Mouse (Mus musculus): Measurements from ENCODE around the gene Ppp1r9a. TPM values are rescaled to one million over a fixed set of nuclear protein-coding genes. Genes with fewer than 3 reads are reported as not detected.

The Ppp1r9a gene
- total and polyA plus RNA-seq, 3 experiments, result 1.0 TPM; not detected in 2

- H3K4me3 ChIP-seq (replicated peaks in 1 of 3; ENCODE audit: low read depth in 2 of 3, low read length in 2 of 3, poor library complexity in 1 of 3), result no peak overlapping the region
- no peak overlapping the region for H3K4me2 ChIP-seq (ENCODE audit: insufficient read depth, low read depth, poor library complexity, severe bottlenecking)
- no peaks in the 10 kb centered on the region for H3K9me3 ChIP-seq (replicated peaks; ENCODE audit: low read length)
- no peaks in the 10 kb centered on the region for H3K79me2 ChIP-seq (replicated peaks; ENCODE audit: control insufficient read depth, extremely low read depth, insufficient read depth, poor library complexity, severe bottlenecking)
- H3K27ac ChIP-seq (ENCODE audit: insufficient read depth, low read depth), result no peak overlapping the region
- no peak for DNase-seq (ENCODE audit: extremely low read depth)
- no peaks in the 10 kb centered on the region for H3K27me3 ChIP-seq (replicated peaks)
- H3K9ac ChIP-seq (ENCODE audit: insufficient read depth, low read depth), result no peak overlapping the region
- no peak for TF ChIP-seq MXI1 (IDR thresholded peaks at IDR 0.05; ENCODE audit: low read depth, low read length)
- no peak for TF ChIP-seq PAX5 (IDR thresholded peaks at IDR 0.05; ENCODE audit: low read length)
- no peak for TF ChIP-seq EP300 (IDR thresholded peaks at IDR 0.05; ENCODE audit: low read length)
- no peak for TF ChIP-seq ZC3H11A (IDR thresholded peaks at IDR 0.05; ENCODE audit: low read depth, low read length)
- no peak for TF ChIP-seq CTCF (conservative IDR thresholded peaks at IDR 0.05 in 1 of 2, IDR thresholded peaks at IDR 0.05 in 1 of 2; ENCODE audit: low read depth in 2 of 2, low read length in 2 of 2)
- TF ChIP-seq KAT2A (IDR thresholded peaks at IDR 0.05; ENCODE audit: insufficient replicate concordance, low read length), result no peak
- TF ChIP-seq MYC (IDR thresholded peaks at IDR 0.05; ENCODE audit: low read depth, low read length), result no peak
- TF ChIP-seq CHD1 (IDR thresholded peaks at IDR 0.05; ENCODE audit: low read depth, low read length), result no peak
- no peaks in the 10 kb centered on the region for H3K36me3 ChIP-seq (replicated peaks in 1 of 2; ENCODE audit: control insufficient read depth in 1 of 2, insufficient read depth in 1 of 2, low read length in 1 of 2)
- in situ Hi-C loops (cut with MboI; ENCODE audit: low pct_ligation_motif_present, low pct_unique_long_range_greater_than_20kb, low sequenced_read_pairs), result no loop called here
- dilution Hi-C loops (cut with MboI; ENCODE audit: extremely low pct_ligation_motif_present, extremely low pct_unique_long_range_greater_than_20kb, low sequenced_read_pairs), result no loop called here
- peaks cover 0 to 4% of the 10 kb centered on the region in 2 experiments; a peak in 2 of 4 replicates for H3K4me1 ChIP-seq (ENCODE audit: control insufficient read depth in 1 of 2, insufficient read depth in 2 of 2)
These were observed 116.5 kb downstream of the Ppp1r9a start for GRCm38 (mm10) chr6:5019208-5019607.

GRCm38 (mm10) chr6:5019969-5020368 lies 117.3 kb downstream of the Ppp1r9a start:
- no peaks in the 10 kb centered on the region for H3K27me3 ChIP-seq (replicated peaks)
- H3K4me2 ChIP-seq (ENCODE audit: insufficient read depth, low read depth, poor library complexity, severe bottlenecking), result no peak overlapping the region
- no peaks in the 10 kb centered on the region for H3K9me3 ChIP-seq (replicated peaks; ENCODE audit: low read length)

GRCm38 (mm10) chr6:5020510-5020909 lies 117.8 kb downstream of the Ppp1r9a start:
- TF ChIP-seq USF1 (IDR thresholded peaks at IDR 0.05; ENCODE audit: low read depth, low read length) (no peak), ZMIZ1 (IDR thresholded peaks at IDR 0.05; ENCODE audit: low read depth, low read length) (no peak), UBTF (IDR thresholded peaks at IDR 0.05; ENCODE audit: low read depth, low read length) (no peak)
- in situ Hi-C loops (cut with MboI; ENCODE audit: low pct_ligation_motif_present, low pct_unique_long_range_greater_than_20kb, low sequenced_read_pairs) (no loop called here), dilution Hi-C loops (cut with MboI; ENCODE audit: extremely low pct_ligation_motif_present, extremely low pct_unique_long_range_greater_than_20kb, low sequenced_read_pairs) (no loop called here)
- no peak overlapping the region for H3K4me2 ChIP-seq (ENCODE audit: insufficient read depth, low read depth, poor library complexity, severe bottlenecking)
- no peaks in the 10 kb centered on the region for H3K79me2 ChIP-seq (replicated peaks; ENCODE audit: control insufficient read depth, extremely low read depth, insufficient read depth, poor library complexity, severe bottlenecking)
- H3K36me3 ChIP-seq (replicated peaks in 1 of 2; ENCODE audit: control insufficient read depth in 1 of 2, insufficient read depth in 1 of 2, low read length in 1 of 2), result no peaks in the 10 kb centered on the region
- no peak for DNase-seq (ENCODE audit: extremely low read depth)
- no peak overlapping the region for H3K4me3 ChIP-seq (replicated peaks in 1 of 3; ENCODE audit: low read depth in 2 of 3, low read length in 2 of 3, poor library complexity in 1 of 3)
- no peaks in the 10 kb centered on the region for H3K9me3 ChIP-seq (replicated peaks; ENCODE audit: low read length)
- H3K4me1 ChIP-seq (ENCODE audit: control insufficient read depth in 1 of 2, insufficient read depth in 2 of 2), result peaks cover 0 to 4% of the 10 kb centered on the region in 2 experiments; a peak in 2 of 4 replicates
- H3K27ac ChIP-seq (ENCODE audit: insufficient read depth, low read depth), result no peak overlapping the region
- no peaks in the 10 kb centered on the region for H3K27me3 ChIP-seq (replicated peaks)
- no peak overlapping the region for H3K9ac ChIP-seq (ENCODE audit: insufficient read depth, low read depth)

More at GRCm38 (mm10) chr6:5019969-5020368, 117.3 kb downstream of the Ppp1r9a start:
- Histone ChIP-seq H3K36me3 (replicated peaks in 1 of 2; ENCODE audit: control insufficient read depth in 1 of 2, insufficient read depth in 1 of 2, low read length in 1 of 2) (no peaks in the 10 kb centered on the region), H3K4me1 (ENCODE audit: control insufficient read depth in 1 of 2, insufficient read depth in 2 of 2) (peaks cover 0 to 4% of the 10 kb centered on the region in 2 experiments; a peak in 2 of 4 replicates), H3K27ac (ENCODE audit: insufficient read depth, low read depth) (no peak overlapping the region), H3K79me2 (replicated peaks; ENCODE audit: control insufficient read depth, extremely low read depth, insufficient read depth, poor library complexity, severe bottlenecking) (no peaks in the 10 kb centered on the region), H3K4me3 (replicated peaks in 1 of 3; ENCODE audit: low read depth in 2 of 3, low read length in 2 of 3, poor library complexity in 1 of 3) (no peak overlapping the region), H3K9ac (ENCODE audit: insufficient read depth, low read depth) (no peak overlapping the region)
- dilution Hi-C loops (cut with MboI; ENCODE audit: extremely low pct_ligation_motif_present, extremely low pct_unique_long_range_greater_than_20kb, low sequenced_read_pairs), result no loop called here
- no peak for DNase-seq (ENCODE audit: extremely low read depth)
- in situ Hi-C loops (cut with MboI; ENCODE audit: low pct_ligation_motif_present, low pct_unique_long_range_greater_than_20kb, low sequenced_read_pairs), result no loop called here
- TF ChIP-seq RAD21 (IDR thresholded peaks at IDR 0.05; ENCODE audit: low read depth, low read length) (no peak), UBTF (IDR thresholded peaks at IDR 0.05; ENCODE audit: low read depth, low read length) (no peak), EP300 (IDR thresholded peaks at IDR 0.05; ENCODE audit: low read length) (no peak), RCOR1 (conservative IDR thresholded peaks at IDR 0.05; ENCODE audit: low read depth, low read length) (no peak), USF1 (IDR thresholded peaks at IDR 0.05; ENCODE audit: low read depth, low read length) (no peak), ZMIZ1 (IDR thresholded peaks at IDR 0.05; ENCODE audit: low read depth, low read length) (no peak), SIN3A (IDR thresholded peaks at IDR 0.05; ENCODE audit: low read length) (no peak), TBP (conservative IDR thresholded peaks at IDR 0.05; ENCODE audit: low read depth, low read length) (no peak), ZC3H11A (IDR thresholded peaks at IDR 0.05; ENCODE audit: low read depth, low read length) (no peak), POLR2AphosphoS2 (IDR thresholded peaks at IDR 0.05; ENCODE audit: low read depth, low read length) (no peak)

Data from CH12.LX (cell line).